Mouse (Mus musculus) heart, adult 11 months (tissue): ENCODE measurements at regions not wholly inside any gene's neighbourhood (a gene's known extent, or its start where the extent isn't known, plus 50 kb on each side); places are given as distances from the start of the nearest gene placed in this dataset.

Experiments
- DNase-seq: peaks from one replicate; pipeline ENCODE4 v3.0.0; 2022

GRCm38 (mm10) chr9:52225646-52226045 lies 57.3 kb upstream of the Zc3h12c start:
- peak; percentile 50 for DNase-seq

DNA sequence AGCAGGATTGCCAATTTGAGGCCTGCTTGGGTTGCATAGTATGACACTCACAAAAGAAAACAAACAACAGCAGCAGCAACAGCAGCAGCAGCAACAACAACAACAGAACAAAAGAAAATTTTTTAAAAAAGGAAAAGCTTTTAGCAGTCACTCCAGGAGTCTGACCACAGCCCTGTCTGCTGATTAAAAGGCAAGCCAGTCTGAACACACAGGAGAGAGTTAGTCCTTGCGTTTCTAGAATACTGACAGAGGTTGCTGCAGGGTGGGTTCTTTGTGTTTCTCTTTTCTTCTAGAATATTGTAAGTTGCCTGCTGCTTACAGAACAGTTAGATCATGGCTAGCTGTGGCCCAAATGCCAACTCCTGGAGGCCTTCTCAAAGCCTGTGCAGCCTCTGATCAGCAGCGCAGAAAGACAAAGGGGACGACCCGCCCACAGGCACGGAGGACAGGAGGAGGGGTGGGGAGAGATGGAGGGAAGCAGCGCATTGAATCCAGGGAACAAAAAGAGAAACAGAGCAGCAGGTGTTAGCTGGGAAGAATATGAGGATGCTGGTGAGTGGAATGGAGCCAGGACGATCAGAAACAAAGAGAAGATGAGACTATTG lies 55.2 kb upstream of the Zc3h12c start:
- DNase-seq = peak; percentile 76
